Mouse (Mus musculus): Measurements from ENCODE around the gene Rhox7b.
"Not testable (repeated sequence)": the region's sequence is repeated elsewhere in the genome, so short reads cannot be mapped to it uniquely, and the experiment has no call there.

Gene Rhox7b

DNA sequence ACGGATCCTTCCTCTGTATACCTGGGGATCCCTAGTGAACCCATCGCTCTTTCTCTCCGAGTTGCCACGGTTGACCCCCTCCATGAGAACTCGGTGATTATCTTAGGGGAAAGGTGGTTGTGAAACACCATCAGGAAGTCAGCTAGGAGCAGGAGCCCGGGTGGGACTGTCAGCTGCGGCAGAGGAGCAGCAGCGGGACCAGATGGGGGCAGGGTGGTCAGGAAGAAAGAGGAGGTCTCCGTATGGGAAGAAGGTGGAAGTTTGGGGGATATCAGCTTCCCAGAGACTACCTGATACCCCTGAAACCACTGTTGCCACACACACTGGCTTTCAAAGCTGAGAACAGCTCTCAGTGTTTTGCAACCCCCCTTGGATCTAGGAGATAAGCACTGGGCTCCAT is at the start of gene Rhox7b:
Gene Rhox7b (minus strand): TSS at position 101 of the 400 bp plus-strand sequence.
- not testable (repeated sequence) for DNase-seq

- no peak for DNase-seq
Observed at GRCm38 (mm10) chrX:37916311-37916710, 19.3 kb upstream of the Rhox7b start.

DNA sequence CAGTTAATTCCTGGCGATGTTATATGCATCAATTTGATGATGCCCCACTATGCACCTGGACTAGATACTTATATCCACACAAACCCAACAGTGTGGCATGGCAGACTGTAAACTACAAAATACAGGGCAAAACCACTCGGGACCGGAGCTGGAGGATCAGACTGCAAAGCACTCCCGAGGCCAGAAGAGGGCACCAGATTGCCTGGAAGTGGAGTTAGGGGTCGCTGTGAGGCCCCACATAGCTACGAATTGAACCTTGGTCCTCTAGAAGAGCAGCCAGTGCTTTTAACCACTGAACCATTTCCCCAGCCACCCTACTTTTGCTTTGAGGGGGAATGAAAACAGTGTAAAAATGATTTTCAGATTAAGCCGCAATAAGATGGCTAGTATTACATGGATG is 11.5 kb upstream of the Rhox7b start:
- no peak for DNase-seq

DNA sequence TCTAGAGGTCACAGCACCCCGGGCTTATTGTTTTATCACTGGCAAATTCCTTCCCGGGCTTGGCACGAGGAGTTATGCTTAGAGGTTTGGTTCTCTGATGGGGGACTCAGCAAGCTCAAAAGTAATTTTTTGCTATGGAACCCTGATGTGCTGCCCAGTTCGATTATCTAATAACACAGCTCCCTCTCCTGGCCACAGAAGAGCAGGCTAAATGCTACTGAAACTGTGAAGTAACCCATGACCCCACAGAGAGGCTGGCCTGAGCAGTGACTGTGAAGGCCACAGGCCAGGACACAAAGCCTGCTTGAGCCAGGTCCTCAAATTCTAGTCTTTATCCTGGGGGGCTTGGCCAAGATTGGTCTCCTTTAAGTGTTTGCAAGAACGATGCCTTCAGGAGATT is 6.7 kb upstream of the Rhox7b start:
- DNase-seq, result no peak

- DNase-seq, result not testable (repeated sequence)
Observed at GRCm38 (mm10) chrX:37901670-37902069, 4.6 kb upstream of the Rhox7b start, which contains the start of gene Rhox9. Gene Rhox9, minus strand, starts transcription at chrX:37901770.

GRCm38 (mm10) chrX:37878844-37879243 is 18.2 kb downstream of the Rhox7b start, which contains the start of gene Rhox8:
Gene Rhox8, minus strand, starts transcription at chrX:37878944.
- no peak for DNase-seq

GRCm38 (mm10) chrX:37871641-37872040 is 25.4 kb downstream of the Rhox7b start:
- DNase-seq, result no peak
